Mouse (Mus musculus): ENCODE measurements at regions not wholly inside any gene's neighbourhood (a gene's known extent, or its start where the extent isn't known, plus 50 kb on each side); places are given as distances from the start of the nearest gene placed in this dataset.
A peak's percentile ranks its signal among the peaks of the same experiment; 100 is the strongest.

- no peak for DNase-seq
Observed at GRCm38 (mm10) chr4:64335814-64336213, 289.0 kb upstream of the Tnc start.

GRCm38 (mm10) chr4:64330213-64330612 is 283.4 kb upstream of the Tnc start:
- no peak for DNase-seq

DNA sequence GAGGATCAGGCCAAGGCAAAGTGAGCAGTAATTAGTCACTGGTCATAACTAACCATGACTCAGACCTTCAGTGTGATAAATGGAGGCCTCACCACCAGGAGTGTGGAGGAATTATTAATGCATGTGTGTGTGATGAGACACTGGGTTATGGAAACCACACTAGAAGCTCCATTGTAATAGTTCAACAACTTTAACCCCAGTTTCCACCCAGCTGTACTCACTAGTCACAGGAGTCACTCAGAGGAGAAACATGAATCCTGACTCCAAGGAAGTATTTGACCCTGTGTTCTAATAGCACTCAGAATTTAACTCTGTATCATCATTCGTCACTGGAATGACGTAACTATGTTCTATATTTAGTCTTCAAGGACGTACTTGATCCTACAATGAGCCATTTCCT is 277.6 kb upstream of the Tnc start:
- DNase-seq, result no peak

DNA sequence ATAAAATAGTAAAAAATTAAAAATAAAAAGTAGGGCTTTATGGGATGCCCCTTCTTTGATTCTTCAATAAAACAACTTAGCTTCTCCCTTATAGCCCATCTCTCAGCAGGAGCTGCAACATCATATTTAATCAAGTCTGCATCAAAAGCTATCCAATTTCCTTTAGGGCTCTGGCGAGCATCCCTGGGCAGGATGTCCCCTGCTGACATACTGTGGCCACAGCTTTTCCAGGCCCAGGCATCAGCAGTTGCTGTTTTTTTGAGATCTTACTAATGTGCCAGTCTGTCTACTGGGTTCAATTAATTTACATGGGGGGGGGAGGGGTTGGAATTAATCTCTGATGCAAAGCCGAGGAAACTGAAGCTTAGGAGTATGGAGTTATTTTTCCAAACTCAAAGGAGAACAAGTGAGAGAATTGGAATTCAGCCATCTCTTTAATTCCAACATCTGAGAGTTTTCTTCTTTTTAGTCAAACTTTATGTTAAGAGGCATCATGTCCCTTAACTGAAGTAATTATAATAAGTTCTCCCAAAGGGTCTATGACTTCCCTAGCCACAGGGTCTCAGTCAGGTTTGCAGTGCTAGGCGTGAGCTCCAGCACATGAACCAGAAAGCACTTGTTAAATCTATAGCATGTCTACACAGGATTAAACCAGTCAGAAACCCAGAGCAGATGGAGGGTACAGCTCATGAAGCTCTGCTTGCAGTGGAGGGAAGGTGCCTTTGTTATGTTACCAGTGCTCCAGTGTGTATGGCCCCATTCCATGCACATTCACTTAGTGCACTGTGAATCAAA is 269.9 kb upstream of the Tnc start:
- DNase-seq, result peak; percentile 42 to 62

DNA sequence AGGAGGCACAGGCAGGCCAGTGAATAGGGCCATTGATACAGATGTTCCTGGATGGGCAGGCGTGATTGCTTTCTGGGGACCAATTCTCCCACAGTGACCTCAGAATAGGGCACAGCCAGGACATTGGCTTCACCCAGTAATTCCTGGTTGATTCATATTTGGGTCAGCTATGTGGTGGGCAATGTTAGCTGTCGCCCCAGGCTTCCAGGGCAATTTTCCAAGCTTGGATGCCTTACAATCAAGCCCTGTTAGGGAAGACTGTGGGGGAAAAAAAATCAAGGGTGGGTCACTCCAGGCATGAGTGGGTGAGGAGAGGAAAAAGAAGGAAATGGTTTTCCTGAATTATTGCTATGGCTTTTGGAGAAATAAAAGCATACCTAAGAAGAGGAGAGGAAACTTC is 250.1 kb upstream of the Tnc start:
- DNase-seq, result peak; percentile 28 to 40

- peak; percentile 73 to 88 for DNase-seq
Observed at GRCm38 (mm10) chr4:64282471-64282870, 235.7 kb upstream of the Tnc start.

GRCm38 (mm10) chr4:64276980-64277379 is 230.2 kb upstream of the Tnc start:
- DNase-seq, result no peak

- peak; percentile 40 to 63 for DNase-seq
Observed at GRCm38 (mm10) chr4:64274291-64274960, 227.6 kb upstream of the Tnc start.

- DNase-seq, result no peak
Observed at GRCm38 (mm10) chr4:64269846-64270245, 223.0 kb upstream of the Tnc start.

GRCm38 (mm10) chr4:64269117-64269516 is 222.3 kb upstream of the Tnc start:
- DNase-seq, result no peak

DNA sequence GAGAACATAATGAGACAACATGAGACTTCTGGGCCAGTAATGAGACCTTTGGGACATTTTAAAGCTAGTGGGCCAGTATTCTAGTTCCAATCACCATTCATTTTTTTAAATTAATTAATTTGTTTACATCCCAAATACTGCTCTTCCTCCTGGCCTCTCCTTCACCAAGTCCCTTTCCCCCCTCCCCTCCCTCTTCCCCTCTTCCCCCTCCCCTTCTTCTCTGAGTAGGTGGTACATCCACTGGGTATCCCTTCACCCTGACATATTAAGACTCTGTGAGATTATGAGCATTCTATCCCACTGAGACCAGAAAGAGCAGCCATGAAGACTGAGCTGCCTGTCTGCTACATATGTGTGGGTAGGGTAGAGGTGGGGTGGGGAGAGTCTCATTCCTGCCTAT is 213.7 kb upstream of the Tnc start:
- DNase-seq, result no peak

DNA sequence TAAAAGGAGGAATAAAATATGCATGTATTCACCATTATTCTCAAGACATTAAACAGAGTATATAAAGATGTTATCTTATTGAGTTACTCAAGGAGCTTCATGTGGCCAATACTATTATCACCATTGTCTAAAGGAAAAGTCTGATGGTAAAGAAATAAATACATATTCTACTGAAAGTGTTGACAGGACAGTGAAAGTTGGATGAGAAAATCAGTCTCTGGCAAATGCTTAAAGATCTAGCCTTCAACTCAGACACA is 213.3 kb upstream of the Tnc start:
- no peak for DNase-seq

DNA sequence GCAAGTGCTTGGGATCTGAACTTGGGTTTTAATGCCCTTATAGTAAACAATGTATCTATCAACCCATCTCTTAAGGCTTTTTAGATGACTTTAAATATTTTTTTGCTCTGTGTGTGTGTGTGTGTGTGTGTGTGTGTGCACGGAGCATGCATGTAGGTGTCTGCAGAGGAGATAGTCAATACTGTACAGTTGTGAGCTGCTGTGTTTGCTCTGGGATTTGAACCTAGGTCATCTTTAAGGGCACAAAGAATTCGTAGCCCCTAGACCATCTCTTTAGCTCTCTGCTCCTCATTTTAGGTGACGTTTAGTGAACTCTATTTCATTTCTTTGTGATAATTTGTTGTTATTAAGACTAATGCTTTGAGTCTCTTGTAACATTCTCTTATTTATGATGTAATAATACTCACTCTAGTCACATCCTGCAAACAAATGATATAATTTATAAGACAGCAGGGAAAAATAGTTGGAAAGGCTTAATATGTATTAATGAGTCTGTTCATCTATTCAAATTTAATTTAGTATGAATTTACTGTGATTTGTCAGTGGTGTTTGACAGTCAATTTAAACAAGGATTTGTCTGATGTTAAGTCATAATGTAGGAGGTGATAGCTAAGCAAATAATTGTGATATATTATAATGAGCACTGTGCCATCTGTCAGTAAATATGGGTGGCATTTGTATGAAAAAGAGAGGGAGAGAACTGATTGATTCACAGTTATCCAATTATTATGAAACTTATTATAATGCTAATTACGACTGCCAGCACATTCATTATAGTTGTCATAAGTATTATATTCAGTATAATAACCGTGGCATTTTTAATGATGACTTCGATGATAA is 212.8 kb upstream of the Tnc start:
- no peak for DNase-seq

DNA sequence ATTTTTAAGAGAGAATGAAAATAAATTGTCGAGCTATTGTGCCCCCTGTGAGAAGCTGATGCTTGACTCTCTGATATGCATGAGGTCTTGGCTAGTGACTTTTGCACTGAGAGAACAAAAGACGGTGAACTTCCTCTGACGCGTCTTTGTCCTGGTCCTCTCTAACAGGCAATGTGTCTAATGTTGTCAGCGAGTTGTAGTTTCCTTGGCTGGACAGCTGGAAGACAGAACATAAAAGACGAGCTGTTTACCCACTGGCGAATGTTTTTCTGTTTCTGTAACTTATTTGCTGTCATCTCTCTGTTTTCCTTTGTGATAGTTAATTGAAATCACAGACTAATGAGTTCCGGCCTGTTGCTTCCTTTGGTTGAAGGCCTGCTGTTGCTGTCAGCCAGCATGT is 208.4 kb upstream of the Tnc start:
- DNase-seq, result no peak

DNA sequence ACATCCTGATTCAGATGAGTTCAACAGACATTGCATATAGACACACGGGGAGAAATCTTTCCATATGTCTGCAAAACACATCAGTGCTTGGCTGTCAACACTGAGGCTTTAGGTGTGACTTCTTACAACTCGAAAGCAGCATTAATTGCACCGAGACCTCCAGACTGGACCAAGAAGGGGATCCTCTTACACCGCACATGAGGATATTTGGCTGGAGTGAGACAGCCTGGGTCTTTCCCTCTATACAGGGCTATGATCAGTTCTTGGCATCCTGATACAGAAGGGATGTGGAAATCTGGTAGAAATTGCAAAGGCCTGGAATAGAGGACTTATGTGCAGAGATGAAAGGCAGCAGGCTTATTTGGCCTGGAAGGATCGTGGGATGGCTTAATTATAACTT is 203.9 kb upstream of the Tnc start:
- no peak for DNase-seq

DNA sequence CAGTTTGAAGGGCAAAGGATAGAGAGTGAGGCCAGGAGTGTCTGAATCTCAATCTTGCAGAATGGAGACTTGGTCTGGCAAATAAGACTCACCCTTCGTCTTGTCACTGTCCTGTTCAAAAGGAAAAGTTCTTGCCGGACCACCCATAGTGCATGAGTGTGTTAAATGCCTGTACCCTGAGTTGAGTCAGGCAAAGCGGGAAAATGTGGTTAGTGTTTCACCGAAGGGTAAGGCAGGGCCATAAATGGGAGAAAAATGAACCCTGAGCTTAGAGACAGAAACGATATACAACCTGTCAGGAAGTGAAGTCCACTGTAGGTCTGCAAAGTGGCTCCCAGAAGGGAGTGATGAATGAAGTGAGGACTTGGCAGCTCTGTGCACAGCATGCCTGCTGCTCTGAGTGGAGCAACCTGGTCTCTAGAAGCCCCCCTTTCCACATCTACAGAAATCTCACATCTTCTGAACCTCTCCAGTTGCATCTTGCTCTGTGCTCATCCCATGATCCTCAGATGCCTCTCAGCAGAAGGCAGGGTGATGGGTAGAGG is 191.5 kb upstream of the Tnc start:
- DNase-seq, result peak in 1 of 2 experiments; percentile 5

GRCm38 (mm10) chr4:64235534-64235933 is 188.7 kb upstream of the Tnc start:
- no peak for DNase-seq

- DNase-seq, result no peak
Observed at GRCm38 (mm10) chr4:64232159-64232558, 185.3 kb upstream of the Tnc start.

DNA sequence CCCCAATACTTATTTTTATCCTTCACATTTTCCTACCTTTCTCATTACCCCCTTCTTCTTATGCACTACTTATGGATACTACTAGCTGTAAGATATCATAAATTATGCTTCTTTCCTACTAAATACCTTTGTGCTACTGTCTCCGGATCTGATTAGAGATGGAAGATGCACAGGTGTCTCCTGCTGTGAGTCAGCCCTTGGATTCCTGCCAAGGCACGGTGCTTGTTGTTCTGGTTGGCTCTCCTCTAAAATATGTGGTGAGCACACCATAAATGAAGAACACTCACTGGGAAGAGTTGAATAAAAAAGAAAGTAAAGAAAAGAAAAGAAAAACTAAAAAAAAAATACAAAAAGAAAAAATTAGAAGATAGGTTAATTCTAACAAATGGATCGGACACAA is 181.5 kb upstream of the Tnc start:
- DNase-seq, result peak; percentile 86 to 88

DNA sequence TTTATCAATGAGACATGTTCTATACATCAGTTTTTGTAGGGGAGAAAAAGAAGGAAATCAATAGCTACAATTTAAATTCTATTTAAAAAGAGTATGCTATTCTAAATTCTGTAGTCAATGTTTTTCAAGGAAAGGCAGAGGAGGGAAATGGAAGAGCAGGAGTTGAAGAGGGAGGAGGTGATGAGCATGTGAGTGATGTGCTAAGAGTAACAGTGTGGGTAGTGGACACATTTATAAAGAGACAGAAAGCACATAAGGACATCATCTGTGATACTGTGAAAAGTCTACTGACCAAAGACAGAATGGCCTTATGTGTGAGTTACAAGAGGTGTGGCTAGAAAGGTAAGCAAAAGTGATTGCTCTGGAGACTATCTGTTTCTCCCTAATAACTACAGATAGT is 179.8 kb upstream of the Tnc start:
- no peak for DNase-seq

DNA sequence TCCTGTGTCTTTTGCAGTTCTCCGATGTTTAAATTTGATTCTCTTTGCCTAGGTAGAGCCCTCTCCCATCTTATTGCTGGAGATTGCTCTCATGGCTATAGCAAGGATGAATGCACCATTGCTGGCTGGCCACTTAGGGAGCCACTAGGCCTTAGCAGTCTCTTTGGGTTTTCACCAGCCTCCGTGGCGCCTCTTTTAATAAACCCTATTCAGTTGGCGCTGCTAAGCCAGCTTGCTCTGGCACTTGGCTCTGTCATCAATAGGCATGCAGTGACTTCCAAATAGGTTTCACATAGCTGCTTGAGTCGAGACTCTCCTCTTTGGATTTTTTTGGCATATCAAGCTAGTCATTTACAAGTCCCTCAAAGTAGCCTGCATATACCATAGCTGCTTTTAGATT is 178.1 kb upstream of the Tnc start:
- DNase-seq, result peak; percentile 23 to 45

DNA sequence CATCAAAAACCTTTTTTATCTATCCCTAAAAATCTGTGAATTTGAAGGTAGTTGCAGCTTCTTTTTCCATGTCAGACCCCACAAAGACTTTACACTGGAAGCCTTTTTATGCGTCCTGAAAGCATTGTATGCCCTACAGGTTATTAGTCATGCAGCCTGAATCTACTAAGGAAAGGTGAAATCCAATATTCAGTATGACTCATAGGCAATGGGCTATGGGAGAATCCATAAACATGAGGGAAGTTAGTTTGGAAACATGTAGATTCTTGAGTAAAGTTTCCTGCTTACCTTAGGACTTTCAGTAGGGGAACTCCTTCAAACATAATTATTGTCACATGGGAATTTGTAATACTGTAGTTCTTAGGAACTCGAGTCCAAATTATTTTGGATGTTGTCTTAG is 173.0 kb upstream of the Tnc start:
- no peak for DNase-seq

GRCm38 (mm10) chr4:64207118-64207868 is 160.5 kb upstream of the Tnc start:
- DNase-seq, result peak in 1 of 2 experiments; percentile 7

Data from cerebellum, postnatal 10 days (tissue).